Mouse (Mus musculus) stomach, embryonic 14.5 days (tissue): ENCODE results near the gene Grap2. TPM values are rescaled to one million over a fixed set of nuclear protein-coding genes. Genes with fewer than 3 reads are reported as not detected.

Experiments used
- ATAC-seq: fragments of 200-750 bp; cut with Nextera tagmentation; 2 replicates; pipeline ENCODE4 v1.8.0; 2017; ENCODE audit warnings: low read depth, moderate TSS enrichment; ENCODE audit not compliant: insufficient number of reproducible peaks, insufficient read depth, low FRiP score
- H3K27ac ChIP-seq: fragments of 300-500 bp; sonication (generic); 2 replicates; pipeline ENCODE4 v1.5.1; 2014; ENCODE audit warnings: mild to moderate bottlenecking, low read length, moderate library complexity, mixed read lengths
- H3K27me3 ChIP-seq: fragments of 300-500 bp; sonication (generic); 2 replicates; pipeline ENCODE4 v1.6.1; 2014; ENCODE audit warnings: low read length, control low read depth, mixed read lengths; ENCODE audit not compliant: control insufficient read depth, insufficient read depth
- H3K36me3 ChIP-seq: fragments of 300-500 bp; sonication (generic); 2 replicates; pipeline ENCODE4 v1.6.1; 2014; ENCODE audit warnings: mild to moderate bottlenecking, control low read depth, low read length, moderate library complexity, mixed read lengths; ENCODE audit not compliant: control insufficient read depth, insufficient read depth
- H3K4me1 ChIP-seq: fragments of 300-500 bp; sonication (generic); 2 replicates; pipeline ENCODE4 v1.6.1; 2014; ENCODE audit warnings: low read length, control low read depth, mixed read lengths; ENCODE audit not compliant: control insufficient read depth, insufficient read depth
- H3K4me2 ChIP-seq: fragments of 300-500 bp; sonication (generic); replicated peaks from 2 replicates; pipeline ENCODE4 v1.6.1; 2014; ENCODE audit warnings: low read depth, low read length, control low read depth
- H3K4me3 ChIP-seq: fragments of 300-500 bp; sonication (generic); 2 replicates; pipeline ENCODE4 v1.5.1; 2014; ENCODE audit warnings: low read depth, low read length, control low read depth
- H3K9ac ChIP-seq: fragments of 300-500 bp; sonication (generic); replicated peaks from 2 replicates; pipeline ENCODE4 v1.6.1; 2014; ENCODE audit warnings: low read depth, mild to moderate bottlenecking, control low read depth, low read length, moderate library complexity, mixed read lengths
- H3K9me3 ChIP-seq: fragments of 300-500 bp; sonication (generic); 2 replicates; pipeline ENCODE4 v1.6.1; 2016; ENCODE audit warnings: low read depth, low read length, control low read depth; ENCODE audit not compliant: control insufficient read depth
- WGBS: fragments of 180-500 bp; shearing (Covaris S2); extraction: QIAGEN DNeasy Blood & Tissue Kit; methylation state at CpG from one replicate; pipeline ENCODE4 v1.1.7; 2014; 5-methylcytosine and 5-hydroxymethylcytosine counted together
- polyA plus RNA-seq: library from polyadenylated mRNA; unstranded; fragments of >200 nt; fragmentation: Nextera tagmentation; extraction: Ambion mirVana; gene quantifications from 2 replicates; pipeline ENCODE4 v1.2.1, GENCODE M21; 2014

Grap2 gene
- polyA plus RNA-seq, 1 experiment from 2014 or later: 0.97 TPM

- ATAC-seq: no peak
- Histone ChIP-seq H3K4me1 (no peaks in the 10 kb centered on the region), H3K27ac (no peak overlapping the region), H3K9ac (no peak overlapping the region), H3K4me2 (no peak overlapping the region), H3K36me3 (no peaks in the 10 kb centered on the region), H3K4me3 (no peak overlapping the region), H3K9me3 (no peaks in the 10 kb centered on the region), H3K27me3 (no peaks in the 10 kb centered on the region)
- 62% methylated on average over 20 of the region's 20 CpGs for WGBS
Observed at GRCm38 (mm10) chr15:80582581-80583495, 10.4 kb downstream of the Grap2 start.

GRCm38 (mm10) chr15:80586296-80586695 is 13.9 kb downstream of the Grap2 start:
- Histone ChIP-seq H3K4me1 (no peaks in the 10 kb centered on the region), H3K27ac (no peak overlapping the region), H3K9ac (no peak overlapping the region), H3K36me3 (no peaks in the 10 kb centered on the region), H3K27me3 (no peaks in the 10 kb centered on the region), H3K4me3 (no peak overlapping the region), H3K9me3 (no peaks in the 10 kb centered on the region), H3K4me2 (no peak overlapping the region)
- 43% methylated on average over 4 of the region's 4 CpGs for WGBS
- no peak for ATAC-seq

GRCm38 (mm10) chr15:80590641-80591040 is 18.2 kb downstream of the Grap2 start:
- Histone ChIP-seq H3K36me3 (no peaks in the 10 kb centered on the region), H3K9me3 (no peaks in the 10 kb centered on the region), H3K27me3 (no peaks in the 10 kb centered on the region), H3K4me3 (no peak overlapping the region), H3K27ac (no peak overlapping the region), H3K4me1 (no peaks in the 10 kb centered on the region), H3K4me2 (no peak overlapping the region), H3K9ac (no peak overlapping the region)
- 89% methylated on average over 5 of the region's 5 CpGs for WGBS
- no peak for ATAC-seq

- Histone ChIP-seq H3K9ac (no peak overlapping the region), H3K27ac (no peak overlapping the region), H3K36me3 (no peaks in the 10 kb centered on the region), H3K4me1 (no peaks in the 10 kb centered on the region), H3K4me2 (no peak overlapping the region), H3K4me3 (no peak overlapping the region), H3K27me3 (no peaks in the 10 kb centered on the region), H3K9me3 (no peaks in the 10 kb centered on the region)
- WGBS: 77% methylated on average over 6 of the region's 6 CpGs
- ATAC-seq: no peak
Observed at GRCm38 (mm10) chr15:80592737-80593136, 20.3 kb downstream of the Grap2 start.

- H3K9me3 ChIP-seq: no peaks in the 10 kb centered on the region
- no peaks in the 10 kb centered on the region for H3K36me3 ChIP-seq
- no peak overlapping the region for H3K4me2 ChIP-seq
- H3K4me1 ChIP-seq: peaks cover under 1% of the 10 kb centered on the region; the same call in 1 of the 2 replicates
- WGBS: 65% methylated on average over 5 of the region's 5 CpGs
- no peaks in the 10 kb centered on the region for H3K27me3 ChIP-seq
- no peak overlapping the region for H3K9ac ChIP-seq
- H3K27ac ChIP-seq: no peak overlapping the region
- no peak overlapping the region for H3K4me3 ChIP-seq
- ATAC-seq: no peak
Observed at GRCm38 (mm10) chr15:80593877-80594276, 21.5 kb downstream of the Grap2 start.

- Histone ChIP-seq H3K36me3 (no peaks in the 10 kb centered on the region), H3K4me1 (peaks cover 7% of the 10 kb centered on the region; the same call in 1 of the 2 replicates), H3K27me3 (no peaks in the 10 kb centered on the region), H3K9me3 (no peaks in the 10 kb centered on the region), H3K4me3 (no peak overlapping the region), H3K27ac (no peak overlapping the region), H3K4me2 (no peak overlapping the region), H3K9ac (no peak overlapping the region)
- 70% methylated on average over 12 of the region's 12 CpGs for WGBS
- ATAC-seq: no peak
Observed at GRCm38 (mm10) chr15:80598750-80599149, 26.4 kb downstream of the Grap2 start.

- Histone ChIP-seq H3K4me3 (no peak overlapping the region), H3K9ac (no peak overlapping the region), H3K4me1 (peaks cover 7% of the 10 kb centered on the region; the same call in 1 of the 2 replicates), H3K4me2 (peak overlapping the region; percentile 21; the same call in 1 of the 2 replicates), H3K9me3 (no peaks in the 10 kb centered on the region), H3K27ac (no peak overlapping the region), H3K36me3 (no peaks in the 10 kb centered on the region), H3K27me3 (no peaks in the 10 kb centered on the region)
- 33% methylated on average over 16 of the region's 16 CpGs for WGBS
- no peak; the same call in 1 of the 2 replicates for ATAC-seq
Observed at GRCm38 (mm10) chr15:80599213-80599750, 26.9 kb downstream of the Grap2 start.

- peaks cover 7% of the 10 kb centered on the region; the same call in 1 of the 2 replicates for H3K4me1 ChIP-seq
- H3K4me3 ChIP-seq: no peak overlapping the region
- H3K9ac ChIP-seq: no peak overlapping the region
- WGBS: 70% methylated on average over 4 of the region's 4 CpGs
- no peak overlapping the region for H3K4me2 ChIP-seq
- no peaks in the 10 kb centered on the region for H3K36me3 ChIP-seq
- H3K27me3 ChIP-seq: no peaks in the 10 kb centered on the region
- ATAC-seq: no peak
- H3K9me3 ChIP-seq: no peaks in the 10 kb centered on the region
- H3K27ac ChIP-seq: no peak overlapping the region
Observed at GRCm38 (mm10) chr15:80599843-80600242, 27.4 kb downstream of the Grap2 start.
